Mouse (Mus musculus): ENCODE measurements around the gene Spata1.

DNA sequence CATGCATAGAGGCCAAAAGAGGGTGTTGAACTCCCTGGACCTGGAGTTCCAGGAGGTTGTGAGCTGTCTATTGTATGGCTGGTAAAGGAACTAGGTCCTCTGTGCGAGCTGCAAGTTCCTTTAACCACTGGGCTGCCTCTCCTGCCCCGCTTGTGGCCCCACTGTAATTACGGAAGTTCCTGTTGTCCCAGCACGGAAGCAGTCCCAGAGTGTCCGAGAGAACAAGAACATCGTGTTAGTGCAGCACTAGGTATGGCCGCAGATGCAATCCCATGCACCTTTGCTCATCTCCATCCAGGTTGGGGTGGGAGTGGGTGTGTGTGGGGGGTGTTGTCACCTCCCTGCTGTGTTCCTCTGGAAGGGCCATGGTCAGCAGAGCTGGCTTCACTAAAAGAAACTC lies 54.7 kb downstream of the Spata1 start:
- no peak for TF ChIP-seq POLR2A (IDR thresholded peaks at IDR 0.05; ENCODE audit: low read depth, low read length)
- no peak for TF ChIP-seq CTCF (conservative IDR thresholded peaks at IDR 0.05; ENCODE audit: insufficient read depth, insufficient read length, low read depth, low read length)

All from kidney, adult 2 months (tissue).